Comparison of ENCODE assay signal across 13 mouse cellular contexts in the genomic region with DNA sequence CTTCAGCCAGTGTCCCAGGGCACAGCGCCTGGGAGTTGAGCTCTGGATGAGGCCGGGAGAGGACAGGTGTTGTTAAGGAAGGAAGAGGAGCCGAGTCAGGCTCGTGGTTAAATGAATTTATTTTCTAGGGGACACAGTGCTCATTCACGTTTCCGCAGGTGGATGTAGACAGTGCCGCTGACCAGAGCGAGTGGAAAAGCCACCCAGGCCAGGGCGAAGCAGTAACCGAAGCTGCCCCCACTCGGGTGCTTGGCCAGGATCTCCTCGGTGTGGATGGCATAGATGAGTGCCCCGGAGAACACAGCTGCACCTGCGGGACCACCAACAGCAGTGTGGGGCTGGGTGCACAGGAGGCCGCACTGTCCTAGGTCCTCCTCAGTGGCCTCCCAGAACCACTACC. TPM values are rescaled to one million over a fixed set of nuclear protein-coding genes. Genes with fewer than 3 reads are reported as not detected.
DNase-seq lines count a peak whose midpoint lies in the region; ATAC-seq and TF ChIP-seq lines count a peak whose summit lies in the region.
"Had no signal": no experiment of that assay in that cellular context is flagged by ENCODE, and none has a peak within 500 bp of the region (broad histone marks: within the 10 kb centered on the region; RNA-seq: fewer than 3 reads in every experiment).

No protein-coding gene starts in this region.

- peak; percentile 91 for DNase-seq in heart, adult 11 months
- DNase-seq in lung, postnatal 0 days (ENCODE audit: low spot score): no peak
- DNase-seq in lung, postnatal 36 days: no peak
- no peak for DNase-seq in left cerebral cortex, adult 9 months (ENCODE audit: low spot score in 2 of 2)
- no peak for DNase-seq in left cerebral cortex, postnatal 25 days (ENCODE audit: low spot score in 2 of 2)
- DNase-seq: gastrocnemius, postnatal 36 days; kidney, adult 18-20 months; retina, postnatal 1 day had no signal

- no peak overlapping the region for H3K4me3 ChIP-seq in heart, embryonic 11.5 days (ENCODE audit: low read depth, low read length)
- no peak overlapping the region for H3K4me3 ChIP-seq in lung, postnatal 0 days (ENCODE audit: low read depth, low read length)
- no peak overlapping the region for H3K4me3 ChIP-seq in hindbrain, embryonic 15.5 days
- H3K4me3 ChIP-seq in neural tube, embryonic 15.5 days (replicated peaks): no peak overlapping the region

- TF ChIP-seq EP300 in lung, postnatal 0 days (IDR thresholded peaks at IDR 0.05): no peak

- no peak overlapping the region for H3K27ac ChIP-seq in heart, embryonic 11.5 days (ENCODE audit: low read depth, low read length)
- H3K27ac ChIP-seq in lung, postnatal 0 days (ENCODE audit: low read length): 0 out of 2 replicates have a peak overlapping the region, but pooled peaks have one; percentile 70
- H3K27ac ChIP-seq in hindbrain, embryonic 15.5 days (replicated peaks): peak overlapping the region; percentile 77; the same call in 1 of the 2 replicates
- H3K27ac ChIP-seq in neural tube, embryonic 15.5 days (replicated peaks): peak overlapping the region; percentile 77; the same call in 1 of the 2 replicates

- H3K4me1 ChIP-seq in heart, embryonic 11.5 days (ENCODE audit: control insufficient read depth, insufficient read depth, low read length): peaks cover 29% of the 10 kb centered on the region
- peaks cover 28% of the 10 kb centered on the region for H3K4me1 ChIP-seq in lung, postnatal 0 days (ENCODE audit: insufficient read depth, low read depth, low read length)
- H3K4me1 ChIP-seq in hindbrain, embryonic 15.5 days (replicated peaks): peaks cover 32% of the 10 kb centered on the region
- peaks cover 30% of the 10 kb centered on the region for H3K4me1 ChIP-seq in neural tube, embryonic 15.5 days

- no peak overlapping the region for H3K4me2 ChIP-seq in heart, embryonic 11.5 days
- H3K4me2 ChIP-seq in lung, postnatal 0 days (replicated peaks; ENCODE audit: low read depth, low read length): no peak overlapping the region
- no peak overlapping the region for H3K4me2 ChIP-seq in hindbrain, embryonic 15.5 days
- H3K4me2 ChIP-seq in neural tube, embryonic 15.5 days: no peak overlapping the region
- H3K4me2 ChIP-seq: midbrain, embryonic 11.5 days had no signal

- H3K9me3 ChIP-seq in heart, embryonic 11.5 days (replicated peaks; ENCODE audit: control insufficient read depth, low read length): no peaks in the 10 kb centered on the region
- H3K9me3 ChIP-seq in lung, postnatal 0 days (ENCODE audit: low read length): no peaks in the 10 kb centered on the region
- H3K9me3 ChIP-seq in hindbrain, embryonic 15.5 days: no peaks in the 10 kb centered on the region
- no peaks in the 10 kb centered on the region for H3K9me3 ChIP-seq in neural tube, embryonic 15.5 days (replicated peaks)

- ATAC-seq in heart, embryonic 11.5 days (replicated peaks; ENCODE audit: insufficient number of reproducible peaks, low FRiP score, low TSS enrichment): no peak
- no peak for ATAC-seq in lung, postnatal 0 days
- no peak for ATAC-seq in hindbrain, embryonic 15.5 days (ENCODE audit: low FRiP score, low read depth)
- ATAC-seq in neural tube, embryonic 15.5 days (ENCODE audit: low FRiP score): no peak

- peaks cover 8% of the 10 kb centered on the region for H3K27me3 ChIP-seq in heart, embryonic 11.5 days (ENCODE audit: control insufficient read depth, insufficient read depth, low read length)
- no peaks in the 10 kb centered on the region for H3K27me3 ChIP-seq in lung, postnatal 0 days (replicated peaks; ENCODE audit: insufficient read depth, low read length)
- no peaks in the 10 kb centered on the region for H3K27me3 ChIP-seq in hindbrain, embryonic 15.5 days
- H3K27me3 ChIP-seq in neural tube, embryonic 15.5 days (replicated peaks): no peaks in the 10 kb centered on the region

- no peak for TF ChIP-seq CTCF in lung, postnatal 0 days (IDR thresholded peaks at IDR 0.05)

- H3K9ac ChIP-seq in heart, embryonic 11.5 days (ENCODE audit: low read depth, low read length): no peak overlapping the region
- no peak overlapping the region for H3K9ac ChIP-seq in lung, postnatal 0 days (replicated peaks; ENCODE audit: low read depth)
- H3K9ac ChIP-seq in hindbrain, embryonic 15.5 days: no peak overlapping the region
- peak overlapping the region; percentile 33; the same call in 1 of the 2 replicates for H3K9ac ChIP-seq in neural tube, embryonic 15.5 days (replicated peaks)

- intact Hi-C loops in left cerebral cortex, postnatal 25 days (cut with DNase I): no loop called here

- no peaks in the 10 kb centered on the region for H3K36me3 ChIP-seq in heart, embryonic 11.5 days (ENCODE audit: control insufficient read depth, insufficient read depth, low read length)
- H3K36me3 ChIP-seq in lung, postnatal 0 days (ENCODE audit: insufficient read depth, low read length): no peaks in the 10 kb centered on the region
- H3K36me3 ChIP-seq in hindbrain, embryonic 15.5 days: no peaks in the 10 kb centered on the region
- H3K36me3 ChIP-seq in neural tube, embryonic 15.5 days: no peaks in the 10 kb centered on the region

- 80% methylated on average over 15 of the region's 15 CpGs for whole genome bisulfite sequencing in heart, embryonic 11.5 days (ENCODE audit: insufficient replicate concordance)
- 86% methylated on average over 15 of the region's 15 CpGs for WGBS in lung, postnatal 0 days
- WGBS in hindbrain, embryonic 15.5 days: 88% methylated on average over 15 of the region's 15 CpGs
- WGBS in neural tube, embryonic 15.5 days: 86% methylated on average over 15 of the region's 15 CpGs

RNA-seq across cellular contexts. Expression of a gene that starts 3.3 kb away (rescaled TPM):
- 62.4 and 65.3 TPM in 2 replicates for polyA plus RNA-seq in heart, embryonic 11.5 days (2014; fragmentation: Nextera tagmentation; extraction: Ambion mirVana)
- 233 and 255 TPM in 2 replicates for polyA plus RNA-seq in lung, postnatal 0 days (2015; fragmentation: Nextera tagmentation; extraction: Ambion mirVana)
- 34.1 and 43.6 TPM in 2 replicates for polyA plus RNA-seq in hindbrain, embryonic 15.5 days (2015; fragmentation: Nextera tagmentation; extraction: Ambion mirVana)
- polyA plus RNA-seq in neural tube, embryonic 15.5 days (2015; fragmentation: Nextera tagmentation; extraction: Ambion mirVana): 48.2 and 70.1 TPM in 2 replicates
- total RNA-seq in left cerebral cortex, postnatal 25 days (2021): 1 to 10 TPM; 6.6 to 7.2 TPM

RNA-seq across cellular contexts. Expression of a gene that starts 5.9 kb away (rescaled TPM):
- 2.0 and 3.4 TPM in 2 replicates for polyA plus RNA-seq in heart, embryonic 11.5 days (2014; fragmentation: Nextera tagmentation; extraction: Ambion mirVana)
- 8.9 and 11.2 TPM in 2 replicates for polyA plus RNA-seq in lung, postnatal 0 days (2015; fragmentation: Nextera tagmentation; extraction: Ambion mirVana)
- polyA plus RNA-seq in hindbrain, embryonic 15.5 days (2015; fragmentation: Nextera tagmentation; extraction: Ambion mirVana): 6.6 and 8.5 TPM in 2 replicates
- 5.9 and 6.2 TPM in 2 replicates for polyA plus RNA-seq in neural tube, embryonic 15.5 days (2015; fragmentation: Nextera tagmentation; extraction: Ambion mirVana)
- total RNA-seq in left cerebral cortex, postnatal 25 days (2021): 1 to 10 TPM; 1.6 to 2.9 TPM

RNA-seq across cellular contexts. Expression of a gene that starts 21.2 kb away (rescaled TPM):
- 5.5 and 5.8 TPM in 2 replicates for polyA plus RNA-seq in heart, embryonic 11.5 days (2014; fragmentation: Nextera tagmentation; extraction: Ambion mirVana)
- polyA plus RNA-seq in lung, postnatal 0 days (2015; fragmentation: Nextera tagmentation; extraction: Ambion mirVana): 3.9 and 4.1 TPM in 2 replicates
- polyA plus RNA-seq in hindbrain, embryonic 15.5 days (2015; fragmentation: Nextera tagmentation; extraction: Ambion mirVana): 6.7 and 8.5 TPM in 2 replicates
- 7.5 and 7.8 TPM in 2 replicates for polyA plus RNA-seq in neural tube, embryonic 15.5 days (2015; fragmentation: Nextera tagmentation; extraction: Ambion mirVana)
- 10 to 100 TPM; 17.6 to 20.1 TPM for total RNA-seq in left cerebral cortex, postnatal 25 days (2021)

RNA-seq across cellular contexts. Expression of a gene that starts 21.4 kb away (rescaled TPM):
- 0.54 and 1.3 TPM in 2 replicates for polyA plus RNA-seq in heart, embryonic 11.5 days (2014; fragmentation: Nextera tagmentation; extraction: Ambion mirVana)
- polyA plus RNA-seq in lung, postnatal 0 days (2015; fragmentation: Nextera tagmentation; extraction: Ambion mirVana): 0.14 and 0.23 TPM in 2 replicates
- polyA plus RNA-seq in hindbrain, embryonic 15.5 days (2015; fragmentation: Nextera tagmentation; extraction: Ambion mirVana): 0.34 TPM in 1 of 2 replicates, not detected in the other
- polyA plus RNA-seq in neural tube, embryonic 15.5 days (2015; fragmentation: Nextera tagmentation; extraction: Ambion mirVana): 0.37 and 0.52 TPM in 2 replicates
- not detected for total RNA-seq in left cerebral cortex, postnatal 25 days (2021)
- total RNA-seq: gastrocnemius, postnatal 36 days; left cerebral cortex, postnatal 10 days had no signal

RNA-seq across cellular contexts. Expression of a gene that starts 39.7 kb away (rescaled TPM):
- 0.11 TPM in 2 replicates for polyA plus RNA-seq in heart, embryonic 11.5 days (2014; fragmentation: Nextera tagmentation; extraction: Ambion mirVana)
- 0.62 and 0.75 TPM in 2 replicates for polyA plus RNA-seq in lung, postnatal 0 days (2015; fragmentation: Nextera tagmentation; extraction: Ambion mirVana)
- 3.4 and 4.3 TPM in 2 replicates for polyA plus RNA-seq in hindbrain, embryonic 15.5 days (2015; fragmentation: Nextera tagmentation; extraction: Ambion mirVana)
- polyA plus RNA-seq in neural tube, embryonic 15.5 days (2015; fragmentation: Nextera tagmentation; extraction: Ambion mirVana): 3.2 and 4.2 TPM in 2 replicates
- 10 to 100 TPM; 10.9 TPM for total RNA-seq in left cerebral cortex, postnatal 25 days (2021)
